Mouse (Mus musculus) limb, embryonic 13.5 days (tissue): Measurements from ENCODE around the gene Gm20605. TPM values are rescaled to one million over a fixed set of nuclear protein-coding genes. Genes with fewer than 3 reads are reported as not detected.

Experiments used
- ATAC-seq: fragments of 200-750 bp; cut with Nextera tagmentation; 2 replicates; pipeline ENCODE4 v1.8.0; 2017; ENCODE audit warnings: low read depth, moderate number of reproducible peaks, moderate TSS enrichment; ENCODE audit not compliant: low FRiP score
- H3K27ac ChIP-seq: fragments of 300-500 bp; sonication (generic); 2 replicates; pipeline ENCODE4 v1.5.1; 2015; ENCODE audit warnings: inconsistent platforms, mild to moderate bottlenecking, moderate library complexity
- H3K27me3 ChIP-seq: fragments of 300-500 bp; sonication (generic); 2 replicates; pipeline ENCODE4 v1.6.1; 2015; ENCODE audit warnings: mild to moderate bottlenecking, inconsistent platforms
- H3K36me3 ChIP-seq: fragments of 300-500 bp; sonication (generic); 2 replicates; pipeline ENCODE4 v1.6.1; 2015; ENCODE audit warnings: inconsistent platforms, mild to moderate bottlenecking, moderate library complexity
- H3K4me1 ChIP-seq: fragments of 300-500 bp; sonication (generic); 2 replicates; pipeline ENCODE4 v1.6.1; 2015; ENCODE audit warnings: inconsistent platforms
- H3K4me2 ChIP-seq: fragments of 300-500 bp; sonication (generic); replicated peaks from 2 replicates; pipeline ENCODE4 v1.6.1; 2015; ENCODE audit warnings: inconsistent platforms, mild to moderate bottlenecking, moderate library complexity
- H3K4me3 ChIP-seq: fragments of 300-500 bp; sonication (generic); 2 replicates; pipeline ENCODE4 v1.5.1; 2015; ENCODE audit warnings: moderate library complexity, mild to moderate bottlenecking, inconsistent platforms
- H3K9ac ChIP-seq: fragments of 300-500 bp; sonication (generic); 2 replicates; pipeline ENCODE4 v1.6.1; 2015; ENCODE audit warnings: mild to moderate bottlenecking, inconsistent platforms
- H3K9me3 ChIP-seq: fragments of 300-500 bp; sonication (generic); 2 replicates; pipeline ENCODE4 v1.6.1; 2016; ENCODE audit warnings: inconsistent platforms
- WGBS: fragments of 180-500 bp; shearing (Covaris S2); methylation state at CpG from one replicate; pipeline ENCODE4 v1.1.7; 2015; 5-methylcytosine and 5-hydroxymethylcytosine counted together
- polyA plus RNA-seq: library from polyadenylated mRNA; unstranded; fragments of >200 nt; fragmentation: Nextera tagmentation; extraction: Ambion mirVana; gene quantifications from 2 replicates; pipeline ENCODE4 v1.2.1, GENCODE M21; 2015

The Gm20605 gene
- 6.1 and 9.6 TPM in 2 replicates for polyA plus RNA-seq

GRCm38 (mm10) chr5:137628498-137629305 is at the start of gene Gm20605, which contains the start of the genes Fbxo24 and Lrch4:
Gene Gm20605, plus strand, starts transcription at chr5:137629175.
Gene Fbxo24, minus strand, starts transcription at chr5:137629002.
Gene Lrch4, plus strand, starts transcription at chr5:137629121.
- Histone ChIP-seq H3K36me3 (peaks cover 17% of the 10 kb centered on the region), H3K27ac (peak within 1 kb of the TSS; percentile 88), H3K9ac (peak within 1 kb of the TSS; percentile 88), H3K4me2 (peak within 1 kb of the TSS; percentile 94), H3K4me1 (peaks cover 40% of the 10 kb centered on the region), H3K9me3 (no peaks in the 10 kb centered on the region), H3K4me3 (peak within 1 kb of the TSS; percentile 93), H3K27me3 (no peaks in the 10 kb centered on the region)
- ATAC-seq = peak; percentile 98
- WGBS = under 1% methylated on average over 46 of the region's 46 CpGs

DNA sequence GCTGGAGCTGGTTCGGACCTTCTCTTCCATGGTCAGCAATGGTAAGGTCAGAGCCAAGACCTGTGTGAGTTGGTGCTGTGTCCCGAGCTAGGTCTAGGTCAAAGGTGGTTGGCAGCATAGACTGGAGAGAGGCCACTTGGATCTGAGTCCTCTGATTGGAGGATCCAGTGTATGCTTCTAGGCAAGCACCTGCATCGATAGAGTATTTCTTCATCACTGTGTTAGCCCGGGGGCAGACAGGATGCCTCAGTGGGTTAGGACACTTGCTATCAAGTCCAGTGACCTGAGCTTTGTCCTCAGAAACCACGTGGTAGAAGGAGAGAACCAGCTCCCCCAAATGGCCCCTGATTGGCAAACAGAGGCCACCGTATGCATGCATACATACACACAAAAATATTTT is 48.7 kb upstream of the Gm20605 start:
- H3K9ac ChIP-seq = no peak overlapping the region
- no peaks in the 10 kb centered on the region for H3K9me3 ChIP-seq
- H3K4me3 ChIP-seq = no peak overlapping the region
- ATAC-seq = no peak
- no peaks in the 10 kb centered on the region for H3K36me3 ChIP-seq
- peaks cover 9% of the 10 kb centered on the region; the same call in 1 of the 2 replicates for H3K4me1 ChIP-seq
- no peak overlapping the region for H3K27ac ChIP-seq
- H3K4me2 ChIP-seq = no peak overlapping the region
- WGBS = 78% methylated on average over 6 of the region's 6 CpGs
- H3K27me3 ChIP-seq = peaks cover 33% of the 10 kb centered on the region

- 29% methylated on average over 8 of the region's 8 CpGs for WGBS
- no peak overlapping the region for H3K27ac ChIP-seq
- peaks cover 9% of the 10 kb centered on the region; the same call in 1 of the 2 replicates for H3K4me1 ChIP-seq
- no peak overlapping the region for H3K4me3 ChIP-seq
- ATAC-seq = no peak
- H3K9me3 ChIP-seq = no peaks in the 10 kb centered on the region; the same call in 1 of the 2 replicates
- no peak overlapping the region for H3K9ac ChIP-seq
- peaks cover 33% of the 10 kb centered on the region for H3K27me3 ChIP-seq
- H3K36me3 ChIP-seq = no peaks in the 10 kb centered on the region
- H3K4me2 ChIP-seq = peak overlapping the region; percentile 59; the same call in 1 of the 2 replicates
Measured at GRCm38 (mm10) chr5:137582702-137583101, 46.3 kb upstream of the Gm20605 start.

- ATAC-seq = peak; percentile 35; the same call in 1 of the 2 replicates
- no peaks in the 10 kb centered on the region for H3K36me3 ChIP-seq
Measured at GRCm38 (mm10) chr5:137583670-137584169, 45.3 kb upstream of the Gm20605 start.

GRCm38 (mm10) chr5:137584976-137585375 is 44.0 kb upstream of the Gm20605 start:
- Histone ChIP-seq H3K9me3 (no peaks in the 10 kb centered on the region; the same call in 1 of the 2 replicates), H3K4me1 (peaks cover 9% of the 10 kb centered on the region; the same call in 1 of the 2 replicates), H3K27me3 (peaks cover 33% of the 10 kb centered on the region), H3K4me2 (no peak overlapping the region), H3K9ac (no peak overlapping the region), H3K27ac (no peak overlapping the region), H3K36me3 (no peaks in the 10 kb centered on the region), H3K4me3 (no peak overlapping the region)
- no peak for ATAC-seq
- 31% methylated on average over 8 of the region's 8 CpGs for WGBS

More at GRCm38 (mm10) chr5:137583670-137584169, 45.3 kb upstream of the Gm20605 start:
- Histone ChIP-seq H3K9ac (peak overlapping the region; percentile 45), H3K4me3 (peak overlapping the region; percentile 41), H3K27ac (no peak overlapping the region), H3K27me3 (peaks cover 33% of the 10 kb centered on the region), H3K4me1 (peaks cover 9% of the 10 kb centered on the region; the same call in 1 of the 2 replicates), H3K4me2 (peak overlapping the region; percentile 59), H3K9me3 (no peaks in the 10 kb centered on the region; the same call in 1 of the 2 replicates)
- WGBS = 21% methylated on average over 27 of the region's 27 CpGs

DNA sequence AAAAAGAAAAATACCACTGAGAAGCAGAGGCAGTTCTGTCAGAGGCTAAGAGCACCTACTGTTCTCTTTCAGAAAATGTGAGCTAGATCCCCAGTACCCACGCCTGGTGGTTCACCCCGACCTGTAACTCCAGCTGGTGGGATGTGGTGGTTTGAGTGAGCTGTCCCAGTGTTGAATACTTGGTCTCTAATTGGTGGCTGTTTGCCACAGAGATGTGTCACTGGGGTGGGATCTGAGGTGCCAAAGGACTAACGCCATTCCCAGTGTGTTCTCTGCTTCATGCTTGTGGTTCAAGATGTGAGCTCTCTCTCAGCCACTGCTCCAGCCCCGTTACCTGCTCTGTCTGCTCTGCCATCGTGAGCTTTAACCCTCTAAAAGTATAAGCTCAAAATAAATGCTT is 38.5 kb upstream of the Gm20605 start:
- ATAC-seq = no peak
- Histone ChIP-seq H3K4me3 (no peak overlapping the region), H3K4me1 (no peaks in the 10 kb centered on the region), H3K4me2 (no peak overlapping the region), H3K36me3 (no peaks in the 10 kb centered on the region), H3K9ac (no peak overlapping the region), H3K27me3 (no peaks in the 10 kb centered on the region), H3K9me3 (no peaks in the 10 kb centered on the region; the same call in 1 of the 2 replicates), H3K27ac (no peak overlapping the region)
- WGBS = 69% methylated on average over 5 of the region's 5 CpGs

GRCm38 (mm10) chr5:137595921-137596320 is 33.1 kb upstream of the Gm20605 start:
- Histone ChIP-seq H3K9me3 (no peaks in the 10 kb centered on the region), H3K27me3 (no peaks in the 10 kb centered on the region), H3K4me3 (no peak overlapping the region), H3K9ac (no peak overlapping the region), H3K4me1 (peaks cover 13% of the 10 kb centered on the region), H3K27ac (no peak overlapping the region), H3K36me3 (peaks cover 17% of the 10 kb centered on the region), H3K4me2 (no peak overlapping the region)
- ATAC-seq = no peak
- 79% methylated on average over 7 of the region's 7 CpGs for WGBS

GRCm38 (mm10) chr5:137596601-137597261 is 32.2 kb upstream of the Gm20605 start:
- no peak overlapping the region for H3K9ac ChIP-seq
- H3K4me2 ChIP-seq = peak overlapping the region; percentile 31
- no peak overlapping the region for H3K27ac ChIP-seq

DNA sequence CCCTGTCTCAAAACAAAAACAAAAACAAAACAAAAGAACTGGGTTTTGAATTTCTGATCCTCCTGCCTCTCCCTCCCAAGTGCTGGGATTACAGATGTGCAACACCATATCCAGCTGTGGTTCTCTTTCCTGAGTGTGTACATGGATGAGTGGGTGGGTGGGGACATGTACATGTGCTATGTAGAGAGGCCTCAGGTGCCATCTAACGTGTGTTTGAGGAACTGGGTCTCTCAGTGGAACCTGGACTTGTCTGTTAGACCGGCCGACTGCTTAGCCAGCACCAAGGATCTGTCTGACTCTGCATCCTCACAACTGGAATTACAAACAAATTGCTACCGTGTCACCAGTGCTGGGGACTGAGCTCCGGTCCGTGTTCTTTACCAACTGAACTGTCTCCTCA is 31.4 kb upstream of the Gm20605 start:
- Histone ChIP-seq H3K4me2 (no peak overlapping the region), H3K27ac (no peak overlapping the region), H3K9me3 (no peaks in the 10 kb centered on the region), H3K4me3 (no peak overlapping the region), H3K4me1 (peaks cover 22% of the 10 kb centered on the region), H3K9ac (no peak overlapping the region), H3K36me3 (peaks cover 17% of the 10 kb centered on the region), H3K27me3 (no peaks in the 10 kb centered on the region)
- ATAC-seq = no peak
- 96% methylated on average over 6 of the region's 6 CpGs for WGBS

More at GRCm38 (mm10) chr5:137596601-137597261, 32.2 kb upstream of the Gm20605 start:
- Histone ChIP-seq H3K4me1 (peaks cover 13% of the 10 kb centered on the region), H3K9me3 (no peaks in the 10 kb centered on the region), H3K4me3 (0 out of 2 replicates have a peak overlapping the region, but pooled peaks have one; percentile 2), H3K36me3 (peaks cover 17% of the 10 kb centered on the region), H3K27me3 (no peaks in the 10 kb centered on the region)
- ATAC-seq = no peak
- 36% methylated on average over 30 of the region's 30 CpGs for WGBS

DNA sequence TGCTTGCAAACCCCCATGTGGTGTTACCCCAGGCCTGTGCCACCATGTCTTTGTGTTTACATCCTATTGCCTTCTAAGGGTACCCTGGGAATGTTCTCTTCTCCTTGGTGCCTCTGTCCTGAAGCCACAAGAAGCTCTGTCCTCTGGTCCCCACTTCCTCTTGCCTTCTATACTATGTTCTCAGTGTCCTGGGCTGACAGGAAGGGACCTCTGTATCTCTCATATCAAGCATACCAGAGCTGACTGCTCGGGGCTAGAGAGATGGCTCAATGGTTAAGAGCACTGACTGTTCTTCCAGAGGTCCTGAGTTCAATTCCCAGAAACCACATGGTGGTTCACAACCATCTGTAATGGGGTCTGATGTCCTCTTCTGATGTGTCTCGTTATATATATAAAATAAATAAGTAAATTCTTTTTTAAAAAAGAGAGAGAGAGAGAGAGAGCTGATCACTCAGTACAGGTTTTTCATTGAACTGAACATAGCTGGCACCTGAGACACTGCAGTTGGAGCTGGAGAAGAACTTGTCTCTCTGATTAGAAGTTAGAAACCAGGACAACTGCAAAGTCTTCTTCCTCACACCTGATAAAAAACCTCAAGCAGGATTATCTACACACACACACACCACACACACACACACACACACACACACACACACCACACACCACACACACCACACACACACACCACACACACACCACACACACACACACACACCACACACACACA is 30.7 kb upstream of the Gm20605 start:
- H3K27me3 ChIP-seq = no peaks in the 10 kb centered on the region
- no peak overlapping the region for H3K4me2 ChIP-seq
- peaks cover 17% of the 10 kb centered on the region for H3K36me3 ChIP-seq
- no peaks in the 10 kb centered on the region for H3K9me3 ChIP-seq
- no peak overlapping the region for H3K4me3 ChIP-seq
- H3K9ac ChIP-seq = no peak overlapping the region
- no peak overlapping the region for H3K27ac ChIP-seq
- no peak for ATAC-seq
- H3K4me1 ChIP-seq = peaks cover 28% of the 10 kb centered on the region
- 87% methylated on average over 2 of the region's 2 CpGs for WGBS

DNA sequence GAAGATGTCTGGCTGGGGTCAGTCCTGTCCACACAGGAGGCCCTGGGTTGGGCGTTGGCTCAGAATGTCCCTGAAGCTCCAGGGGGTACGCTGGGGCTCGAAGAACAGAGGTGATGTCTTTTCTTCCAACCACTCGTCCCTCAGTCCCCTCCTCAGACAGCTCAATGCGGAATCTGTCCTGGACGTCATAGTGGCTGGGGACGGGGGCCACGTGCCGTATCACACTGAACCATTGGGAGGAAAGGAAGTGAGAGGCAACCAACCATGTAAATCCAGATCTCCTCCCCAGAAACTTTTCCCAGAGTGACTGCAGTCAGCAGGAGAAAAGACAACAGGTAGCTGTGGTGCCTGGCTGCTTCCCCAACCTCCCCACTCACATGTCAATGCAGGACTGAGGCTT is 29.4 kb upstream of the Gm20605 start:
- Histone ChIP-seq H3K27me3 (no peaks in the 10 kb centered on the region), H3K36me3 (peaks cover 20% of the 10 kb centered on the region), H3K4me1 (peaks cover 31% of the 10 kb centered on the region), H3K4me2 (peak overlapping the region; percentile 96), H3K4me3 (peak overlapping the region; percentile 76), H3K27ac (no peak overlapping the region), H3K9ac (peak overlapping the region; percentile 87), H3K9me3 (no peaks in the 10 kb centered on the region)
- 71% methylated on average over 9 of the region's 9 CpGs for WGBS
- no peak for ATAC-seq
